Mouse (Mus musculus) cerebellum, adult 11-12 months (tissue): Measurements from ENCODE around the gene Elavl1.

Experiments used
- DNase-seq: peaks from one replicate; pipeline ENCODE4 v3.0.0; 2022

The Elavl1 gene

GRCm38 (mm10) chr8:4320404-4320803 lies 4.8 kb downstream of the Elavl1 start:
- DNase-seq, result no peak

DNA sequence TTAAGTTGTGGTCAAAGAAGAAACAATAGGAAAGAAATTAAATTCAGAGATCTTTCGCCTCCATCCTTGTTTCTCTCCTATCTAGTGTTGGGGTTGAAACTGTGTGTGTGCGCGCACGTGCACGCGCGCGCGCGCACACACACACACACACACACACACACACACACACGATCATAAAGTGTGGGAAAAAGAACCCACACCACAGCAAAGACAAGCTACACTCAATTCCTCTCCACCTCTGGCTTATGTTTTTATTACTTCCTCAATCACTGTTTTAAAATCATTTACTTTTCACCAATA lies 5.7 kb downstream of the Elavl1 start:
- DNase-seq, result no peak

- DNase-seq, result no peak
These were observed 6.2 kb downstream of the Elavl1 start for GRCm38 (mm10) chr8:4318796-4319572.

GRCm38 (mm10) chr8:4318124-4318523 lies 7.1 kb downstream of the Elavl1 start:
- no peak for DNase-seq

- no peak for DNase-seq
These were observed 10.4 kb downstream of the Elavl1 start for GRCm38 (mm10) chr8:4314852-4315251.

DNA sequence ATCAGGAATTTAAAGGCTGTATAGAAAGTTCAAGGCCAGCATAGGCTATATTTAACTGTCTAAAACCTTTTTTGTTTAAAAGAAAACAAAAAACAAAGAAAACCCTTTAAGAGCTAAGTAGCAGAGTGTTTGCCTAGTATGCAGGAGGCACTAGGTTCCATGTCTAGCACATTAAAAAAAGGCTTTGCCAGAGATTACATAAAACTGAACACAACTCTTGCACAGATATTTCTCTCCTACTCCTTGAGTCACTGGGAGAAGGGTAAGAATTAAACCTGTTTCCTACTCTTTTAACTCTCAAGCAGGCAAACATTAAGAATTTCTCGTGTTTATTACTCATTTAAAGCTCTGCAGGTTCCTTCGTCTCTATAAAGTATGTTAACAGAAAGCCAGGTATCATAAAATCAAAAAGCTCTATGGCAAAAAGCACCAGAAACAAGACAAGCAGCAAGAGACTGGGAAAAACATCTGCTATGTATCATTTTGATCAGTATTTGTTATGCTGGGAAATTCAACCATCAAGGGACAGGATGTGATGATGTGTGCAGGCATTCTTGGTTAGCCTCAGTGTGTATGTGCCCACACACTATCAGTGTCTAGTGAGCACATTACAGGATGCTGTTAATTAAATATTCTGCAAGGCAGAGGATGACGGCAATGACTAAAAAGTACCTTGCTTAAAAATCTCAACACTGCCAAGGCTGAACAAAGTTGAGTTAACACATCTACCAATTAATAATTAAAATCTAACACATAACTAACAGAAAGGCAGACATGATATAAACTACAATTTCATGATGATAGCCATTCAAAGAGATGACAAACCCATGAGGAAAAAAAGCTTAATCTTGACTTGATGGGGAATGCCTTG lies 11.7 kb downstream of the Elavl1 start:
- no peak for DNase-seq

DNA sequence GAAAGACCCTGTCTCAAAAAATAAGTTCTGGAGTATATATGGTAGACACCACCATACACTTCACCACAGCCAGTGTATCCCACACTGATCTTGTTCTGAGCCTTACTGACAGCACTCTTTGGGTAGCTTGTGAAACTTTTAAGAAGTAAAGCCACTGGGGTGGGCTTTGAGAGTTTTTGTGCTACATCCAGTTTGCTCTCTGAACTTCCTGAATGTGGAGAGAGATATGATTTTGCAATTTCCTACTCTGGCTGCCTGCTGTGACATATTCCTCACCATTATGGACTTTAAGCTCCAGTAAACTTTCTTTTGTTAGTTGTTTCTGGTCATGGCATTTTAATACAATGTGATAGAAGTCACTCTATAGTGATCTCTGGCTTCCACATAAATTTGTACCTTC lies 13.1 kb downstream of the Elavl1 start:
- DNase-seq, result no peak

DNA sequence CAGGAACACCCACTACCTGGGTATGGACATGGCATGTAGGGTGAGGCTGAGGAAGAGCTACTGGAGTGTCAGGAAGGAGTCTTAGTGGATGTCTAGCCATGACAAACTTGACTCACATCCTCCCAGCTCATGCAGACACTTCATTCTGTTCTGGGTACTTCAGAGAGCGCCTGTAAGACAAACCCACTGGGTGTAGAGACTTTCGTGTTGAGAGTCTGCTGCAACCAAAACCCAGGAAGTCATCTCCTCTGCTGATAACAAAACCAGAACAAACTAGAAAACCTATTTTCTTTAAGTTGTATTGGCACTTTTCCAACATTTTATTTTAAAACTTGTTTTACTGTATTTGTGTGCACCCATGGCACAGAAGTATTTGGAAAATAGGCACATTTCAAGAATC lies 19.4 kb downstream of the Elavl1 start:
- DNase-seq, result no peak

GRCm38 (mm10) chr8:4304124-4304547 lies 21.1 kb downstream of the Elavl1 start:
- DNase-seq, result no peak

DNA sequence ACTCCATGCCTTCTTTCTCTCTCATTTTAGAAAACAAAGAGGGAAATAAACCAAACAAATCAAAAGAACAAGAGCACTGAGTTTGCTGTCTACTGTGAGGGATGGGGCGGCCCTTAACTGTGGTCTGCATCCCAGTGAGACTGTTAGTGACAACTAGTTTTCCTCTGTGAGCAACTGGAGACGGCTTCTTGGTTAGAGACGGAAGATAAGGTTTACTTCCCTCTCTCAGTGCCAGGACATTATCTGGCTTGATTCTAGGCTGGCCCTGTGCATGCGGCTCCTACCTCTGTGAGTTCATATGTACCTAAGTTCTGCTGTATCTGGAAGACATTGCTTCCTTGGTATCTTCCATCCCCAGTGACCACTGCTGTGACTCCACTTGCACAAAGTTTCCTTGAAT lies 27.4 kb downstream of the Elavl1 start:
- no peak for DNase-seq

DNA sequence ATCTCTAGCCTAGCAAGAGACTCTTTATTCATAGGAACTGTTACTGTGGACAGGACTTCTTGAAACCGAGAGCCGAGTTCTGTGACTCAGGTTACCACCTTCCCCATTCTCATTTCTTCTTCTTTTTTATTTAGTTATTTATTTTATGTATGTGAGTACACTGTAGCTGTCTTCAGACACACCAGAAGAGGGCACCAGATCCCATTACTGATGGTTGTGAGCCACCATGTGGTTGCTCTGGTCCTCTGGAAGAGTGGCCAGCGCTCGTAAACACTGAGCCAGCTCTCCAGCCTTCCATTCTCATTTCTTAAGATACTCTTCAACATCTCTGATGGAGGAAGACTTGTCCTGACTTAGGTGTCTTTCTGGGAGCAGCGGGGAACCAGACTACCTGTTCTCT lies 32.5 kb downstream of the Elavl1 start:
- no peak for DNase-seq

GRCm38 (mm10) chr8:4276111-4276465 lies 49.1 kb downstream of the Elavl1 start:
- no peak for DNase-seq

DNA sequence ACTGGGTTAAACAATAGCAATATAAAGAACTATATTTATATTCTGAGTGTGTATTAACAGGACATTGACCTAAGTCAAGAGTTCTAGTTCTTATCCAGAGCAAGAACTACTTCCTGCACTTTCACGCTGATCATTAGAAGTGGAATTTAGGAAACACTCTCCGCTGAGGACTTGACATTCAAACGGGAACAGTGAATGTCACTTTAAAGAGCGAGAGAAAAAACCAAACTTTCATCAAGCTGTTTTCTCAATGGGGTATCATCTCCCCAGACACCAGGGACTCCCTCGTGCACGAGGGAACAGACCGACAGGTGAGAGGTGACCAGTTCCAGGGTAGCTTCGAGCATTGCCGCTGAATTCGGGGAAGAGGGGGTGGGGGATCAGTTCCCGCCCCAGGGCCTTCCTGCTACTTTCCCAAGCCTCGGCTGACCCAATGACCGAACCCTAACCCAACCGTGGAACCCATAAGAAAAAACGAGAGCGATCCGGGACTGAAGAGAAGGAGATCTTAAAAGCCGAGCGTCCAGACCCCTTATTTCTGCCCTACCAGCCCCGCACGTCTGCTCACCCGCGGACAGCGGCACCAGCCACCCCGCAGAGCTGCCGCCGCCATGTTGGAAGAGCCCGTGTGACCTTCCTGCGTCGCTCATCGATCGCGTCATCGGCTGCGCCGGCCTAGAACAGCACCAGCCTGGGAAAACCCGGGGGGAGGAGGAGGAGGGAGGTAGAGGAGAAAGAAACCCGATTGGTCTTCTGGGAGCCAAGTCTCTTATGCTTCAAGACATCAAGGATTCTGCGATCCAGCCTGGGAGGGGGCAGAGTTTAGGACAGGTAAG lies 49.7 kb downstream of the Elavl1 start, which contains the start of gene Timm44:
Gene Timm44, minus strand, starts transcription at position 639 of the 836 bp plus-strand sequence.
- peak; percentile 96 for DNase-seq

DNA sequence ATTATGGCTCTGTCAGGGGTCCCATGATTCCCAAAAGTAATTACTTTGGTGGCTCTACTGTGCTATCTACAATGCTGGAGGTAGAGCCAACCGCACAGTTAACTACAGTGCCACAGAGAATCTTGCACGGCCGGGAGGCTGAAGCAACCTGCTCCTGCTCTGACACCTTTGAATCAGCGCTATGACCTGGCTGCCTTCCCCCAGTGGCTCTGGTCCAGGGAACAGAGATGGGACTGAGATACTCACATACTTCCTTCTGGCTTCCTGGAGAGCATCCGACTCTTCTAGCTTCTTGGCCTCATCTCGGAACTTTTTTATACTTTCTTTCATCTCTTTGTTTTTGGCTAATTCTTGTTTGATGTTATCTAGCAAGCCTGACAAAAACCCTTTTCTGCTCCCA lies 55.6 kb downstream of the Elavl1 start:
- DNase-seq, result no peak

DNA sequence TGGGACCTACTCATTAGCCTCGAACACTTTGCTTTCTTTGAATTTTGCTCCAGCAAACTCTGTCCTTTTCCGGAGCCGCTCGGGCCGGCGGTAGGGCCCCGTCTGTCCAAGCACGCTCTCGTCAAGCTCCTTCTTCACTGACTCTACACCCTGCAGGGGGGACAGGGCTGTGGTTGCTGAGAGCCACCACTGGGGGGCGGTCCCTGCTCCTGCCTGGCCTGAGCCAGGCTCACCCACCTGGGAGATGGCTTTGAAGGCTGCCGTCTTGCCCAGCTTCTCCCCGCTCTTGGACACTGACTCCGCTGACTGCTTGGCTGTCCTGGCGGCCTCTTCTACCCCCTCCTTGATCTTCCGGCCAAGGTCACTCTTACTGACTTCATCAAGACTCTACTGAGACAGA lies 57.6 kb downstream of the Elavl1 start:
- no peak for DNase-seq

DNA sequence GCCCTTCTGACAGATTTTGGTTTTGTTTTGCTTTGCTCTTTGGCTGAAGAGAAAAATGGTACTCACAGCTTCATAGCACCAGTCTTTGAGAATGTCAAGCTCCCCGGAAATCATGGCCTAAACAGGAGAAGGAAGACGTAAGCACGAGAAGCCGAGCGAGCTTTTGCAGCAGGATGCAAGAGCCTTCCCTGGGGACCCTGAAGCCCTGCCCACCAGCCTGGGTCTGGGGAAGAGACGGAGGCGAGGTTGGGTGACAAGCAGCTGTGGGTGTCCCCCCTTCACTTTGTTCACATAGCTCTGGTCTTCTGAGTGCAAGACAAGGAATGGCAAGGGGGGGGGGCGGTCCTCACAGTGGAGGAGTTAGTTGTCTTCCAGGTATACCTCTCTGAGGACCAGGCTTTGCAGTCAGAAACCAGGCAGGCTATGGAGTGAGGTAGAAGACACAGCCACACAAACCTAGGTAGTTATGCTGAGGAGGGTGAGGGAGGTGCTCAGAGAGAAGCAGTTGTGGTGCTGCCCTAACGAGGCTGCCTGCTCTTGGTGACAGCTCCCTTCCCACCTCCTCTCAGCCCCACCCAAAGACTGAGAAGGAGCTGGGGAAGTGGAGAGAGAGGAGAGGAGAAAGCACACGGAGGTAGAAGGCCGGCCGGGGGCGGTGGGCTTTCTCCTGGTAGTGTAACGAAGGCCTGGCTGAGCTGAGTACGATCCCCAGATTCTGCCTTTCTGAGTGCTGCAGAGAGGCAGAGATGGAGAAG lies 59.9 kb downstream of the Elavl1 start:
- no peak for DNase-seq

DNA sequence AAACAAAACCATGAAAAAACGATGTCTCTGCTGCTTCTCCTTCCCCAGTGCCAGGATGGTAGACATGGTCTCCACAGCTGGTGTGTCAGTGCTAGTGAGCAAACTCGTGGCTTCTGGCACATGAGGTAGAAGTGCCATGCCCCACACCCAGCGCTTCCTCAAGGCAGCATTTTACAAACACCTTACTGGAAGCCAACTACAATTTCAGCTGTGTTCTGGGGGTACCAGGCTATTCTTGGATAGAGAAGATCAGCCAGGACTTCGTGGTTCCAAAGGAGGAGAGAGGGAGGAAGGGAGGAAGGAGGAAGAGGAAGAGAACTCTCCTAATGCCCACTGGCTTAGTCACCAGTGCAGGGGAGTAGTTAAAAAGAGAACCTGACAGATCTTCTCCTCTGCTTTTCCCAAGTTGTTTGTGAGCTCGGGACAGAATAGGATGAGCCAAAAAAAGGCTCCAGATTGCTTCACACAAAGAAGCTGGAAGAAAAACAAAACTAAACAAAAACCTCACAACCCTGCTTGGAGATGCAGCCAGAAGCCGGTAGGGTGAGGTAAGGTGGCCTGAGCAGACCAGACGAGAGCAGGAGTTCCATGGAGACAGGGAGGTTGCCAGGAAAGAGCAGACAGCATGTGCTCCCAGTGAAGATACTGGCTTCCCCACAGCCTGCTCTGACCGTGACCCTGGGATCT lies 62.0 kb downstream of the Elavl1 start:
- no peak for DNase-seq

- DNase-seq, result no peak
These were observed 65.4 kb downstream of the Elavl1 start for GRCm38 (mm10) chr8:4259805-4260170.

- DNase-seq, result peak; percentile 70
These were observed 65.9 kb downstream of the Elavl1 start, which contains the start of gene Ctxn1 for GRCm38 (mm10) chr8:4259125-4259804. Gene Ctxn1, minus strand, starts transcription at chr8:4259274.

GRCm38 (mm10) chr8:4258678-4259077 lies 66.5 kb downstream of the Elavl1 start:
- peak; percentile 46 for DNase-seq

- peak; percentile 58 for DNase-seq
These were observed 67.0 kb downstream of the Elavl1 start for GRCm38 (mm10) chr8:4258233-4258632.
